Mouse (Mus musculus) stomach, embryonic 16.5 days (tissue): ENCODE data around the gene Mxra7. TPM values are rescaled to one million over a fixed set of nuclear protein-coding genes. Genes with fewer than 3 reads are reported as not detected.

ENCODE experiments used
- ATAC-seq: fragments of 200-750 bp; cut with Nextera tagmentation; 2 replicates; pipeline ENCODE4 v1.8.0; 2017; ENCODE audit warnings: moderate number of reproducible peaks, moderate TSS enrichment; ENCODE audit not compliant: insufficient read depth, low FRiP score
- H3K27ac ChIP-seq: fragments of 300-500 bp; sonication (generic); 2 replicates; pipeline ENCODE4 v1.5.1; 2014; ENCODE audit warnings: low read length
- H3K27me3 ChIP-seq: fragments of 300-500 bp; sonication (generic); 2 replicates; pipeline ENCODE4 v1.6.1; 2014; ENCODE audit warnings: low read length, control low read depth, mixed read lengths; ENCODE audit not compliant: control insufficient read depth, insufficient read depth
- H3K36me3 ChIP-seq: fragments of 300-500 bp; sonication (generic); 2 replicates; pipeline ENCODE4 v1.6.1; 2014; ENCODE audit warnings: low read length; ENCODE audit not compliant: control insufficient read depth, insufficient read depth
- H3K4me1 ChIP-seq: fragments of 300-500 bp; sonication (generic); 2 replicates; pipeline ENCODE4 v1.6.1; 2014; ENCODE audit warnings: low read length, control low read depth, mixed read lengths; ENCODE audit not compliant: control insufficient read depth, insufficient read depth
- H3K4me2 ChIP-seq: fragments of 300-500 bp; sonication (generic); 2 replicates; pipeline ENCODE4 v1.6.1; 2014; ENCODE audit warnings: low read depth, low read length, mixed read lengths
- H3K4me3 ChIP-seq: fragments of 300-500 bp; sonication (generic); replicated peaks from 2 replicates; pipeline ENCODE4 v1.5.1; 2014; ENCODE audit warnings: mild to moderate bottlenecking, low read length
- H3K9ac ChIP-seq: fragments of 300-500 bp; sonication (generic); 2 replicates; pipeline ENCODE4 v1.6.1; 2014; ENCODE audit warnings: low read length
- H3K9me3 ChIP-seq: fragments of 300-500 bp; sonication (generic); replicated peaks from 2 replicates; pipeline ENCODE4 v1.6.1; 2016; ENCODE audit warnings: low read length, control low read depth; ENCODE audit not compliant: control insufficient read depth
- WGBS: fragments of 180-500 bp; shearing (Covaris S2); extraction: QIAGEN DNeasy Blood & Tissue Kit; methylation state at CpG from one replicate; pipeline ENCODE4 v1.1.7; 2014; 5-methylcytosine and 5-hydroxymethylcytosine counted together
- polyA plus RNA-seq: library from polyadenylated mRNA; unstranded; fragments of >200 nt; fragmentation: Nextera tagmentation; extraction: Ambion mirVana; gene quantifications from 2 replicates; pipeline ENCODE4 v1.2.1, GENCODE M21; 2015

Gene Mxra7
- 12.1 and 15.7 TPM in 2 replicates for polyA plus RNA-seq

DNA sequence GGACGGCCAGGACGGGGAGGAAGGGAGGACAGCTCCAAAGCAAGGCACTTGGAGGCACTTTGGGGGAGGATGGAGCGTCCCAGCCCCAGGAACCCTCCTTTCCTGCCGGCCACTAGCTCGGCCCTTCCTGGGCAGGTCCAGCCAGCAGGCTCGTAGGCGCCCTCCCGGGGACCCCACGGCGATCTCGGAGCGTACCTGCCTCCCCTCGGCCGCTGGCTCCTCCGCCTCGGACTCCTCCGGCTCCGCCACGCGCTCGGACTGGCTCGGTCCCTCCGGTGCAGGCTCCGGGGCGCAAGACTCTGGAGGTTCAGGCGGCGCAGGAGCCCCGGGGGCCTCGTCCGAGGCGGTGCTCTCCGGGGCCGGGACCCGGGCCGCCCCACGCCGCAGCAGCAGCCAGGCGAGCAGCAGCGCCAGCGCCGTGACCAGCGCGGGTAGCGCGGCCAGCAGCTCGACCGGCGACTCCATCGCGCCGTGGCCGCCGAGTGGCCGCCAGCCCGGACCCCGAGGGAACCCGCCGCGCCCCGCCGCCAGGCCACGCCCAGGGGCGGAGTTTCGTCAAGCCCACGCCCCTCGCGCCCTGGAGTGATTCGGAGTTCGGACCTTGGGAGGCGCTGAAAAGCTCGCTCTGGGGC is at the start of gene Mxra7:
TSS of gene Mxra7 (minus strand) at position 513 of the 632 bp plus-strand sequence.
- H3K4me1 ChIP-seq, result peaks cover 15% of the 10 kb centered on the region
- H3K9me3 ChIP-seq, result no peaks in the 10 kb centered on the region
- H3K9ac ChIP-seq, result peak within 1 kb of the TSS; percentile 93
- peak within 1 kb of the TSS; percentile 75 for H3K4me3 ChIP-seq
- H3K36me3 ChIP-seq, result no peaks in the 10 kb centered on the region
- peak; percentile 73 for ATAC-seq
- peak within 1 kb of the TSS; percentile 67 for H3K27ac ChIP-seq
- peak within 1 kb of the TSS; percentile 84 for H3K4me2 ChIP-seq
- H3K27me3 ChIP-seq, result no peaks in the 10 kb centered on the region
- 1% methylated on average over 70 of the region's 71 CpGs for WGBS

DNA sequence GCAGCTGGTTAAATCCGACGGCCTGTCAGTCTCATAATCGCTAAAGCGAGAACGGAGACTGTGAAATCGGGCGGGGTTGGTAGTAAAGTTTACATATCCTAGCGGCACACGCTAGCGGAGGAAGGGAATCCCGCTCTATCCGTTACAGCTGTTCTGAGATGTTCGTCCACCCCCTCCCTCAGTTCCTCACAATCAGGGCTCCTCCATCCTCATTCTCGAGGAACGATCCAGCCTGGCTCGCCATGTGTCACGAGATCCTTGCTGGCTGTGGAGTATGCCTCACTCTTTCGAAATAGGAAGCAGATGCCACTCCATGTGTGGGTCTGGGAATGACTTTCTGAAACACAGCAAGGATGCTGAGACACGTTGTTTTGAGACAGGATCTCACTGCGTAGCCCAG is 46.1 kb upstream of the Mxra7 start:
- 82% methylated on average over 20 of the region's 20 CpGs for WGBS
- H3K4me3 ChIP-seq, result no peak overlapping the region
- no peaks in the 10 kb centered on the region for H3K4me1 ChIP-seq
- no peak overlapping the region for H3K27ac ChIP-seq
- H3K4me2 ChIP-seq, result no peak overlapping the region
- peaks cover 15% of the 10 kb centered on the region; the same call in 1 of the 2 replicates for H3K36me3 ChIP-seq
- H3K9ac ChIP-seq, result no peak overlapping the region
- no peak for ATAC-seq
- no peaks in the 10 kb centered on the region for H3K9me3 ChIP-seq
- H3K27me3 ChIP-seq, result no peaks in the 10 kb centered on the region

DNA sequence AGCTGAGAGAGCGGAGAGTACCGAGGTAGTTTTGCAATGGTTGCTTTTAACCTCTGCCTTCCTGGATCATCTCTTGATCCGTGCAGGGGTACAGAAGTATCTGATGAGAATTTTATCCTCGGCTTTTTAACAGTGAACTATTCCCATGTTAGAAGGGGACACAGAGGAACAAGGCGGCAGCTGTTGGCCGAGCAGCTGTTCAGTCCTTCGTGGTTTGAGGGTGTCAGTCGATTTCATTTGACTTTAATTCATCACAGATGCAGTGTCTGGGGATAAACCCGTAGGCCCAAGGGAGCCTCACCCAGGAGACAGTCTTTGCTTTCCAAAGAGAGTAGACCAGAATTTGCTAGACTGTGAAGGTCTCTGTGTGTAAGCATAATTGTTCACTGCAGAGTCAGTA is 43.7 kb upstream of the Mxra7 start:
- Histone ChIP-seq H3K4me2 (no peak overlapping the region), H3K27ac (no peak overlapping the region), H3K36me3 (peaks cover 21% of the 10 kb centered on the region; the same call in 1 of the 2 replicates), H3K4me1 (no peaks in the 10 kb centered on the region), H3K4me3 (no peak overlapping the region), H3K27me3 (no peaks in the 10 kb centered on the region), H3K9ac (no peak overlapping the region), H3K9me3 (no peaks in the 10 kb centered on the region)
- 87% methylated on average over 9 of the region's 9 CpGs for WGBS
- no peak for ATAC-seq

DNA sequence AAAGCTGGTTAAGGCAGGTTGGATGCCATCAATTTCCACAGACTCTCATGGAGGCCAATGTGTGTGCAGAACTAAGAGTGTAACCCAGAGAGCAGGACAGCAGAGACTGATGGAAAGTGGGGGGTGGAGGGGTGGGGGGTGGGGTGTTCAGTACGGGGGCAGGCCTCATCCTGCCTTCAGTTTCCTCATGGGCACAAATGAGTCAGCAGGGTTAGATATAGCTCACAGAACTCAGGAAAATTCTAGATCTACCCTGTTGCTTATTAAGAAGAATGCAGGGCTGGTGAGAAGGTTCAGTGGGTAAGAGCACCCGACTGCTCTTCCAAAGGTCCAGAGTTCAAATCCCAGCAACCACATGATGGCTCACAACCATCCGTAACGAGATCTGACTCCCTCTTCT is 41.8 kb upstream of the Mxra7 start:
- no peak overlapping the region for H3K4me2 ChIP-seq
- 78% methylated on average over 4 of the region's 4 CpGs for WGBS
- H3K4me3 ChIP-seq, result no peak overlapping the region
- H3K27ac ChIP-seq, result peak overlapping the region; percentile 66; the same call in 1 of the 2 replicates
- H3K9me3 ChIP-seq, result no peaks in the 10 kb centered on the region
- H3K9ac ChIP-seq, result no peak overlapping the region
- H3K36me3 ChIP-seq, result peaks cover 28% of the 10 kb centered on the region
- no peaks in the 10 kb centered on the region for H3K4me1 ChIP-seq
- H3K27me3 ChIP-seq, result no peaks in the 10 kb centered on the region
- ATAC-seq, result no peak

DNA sequence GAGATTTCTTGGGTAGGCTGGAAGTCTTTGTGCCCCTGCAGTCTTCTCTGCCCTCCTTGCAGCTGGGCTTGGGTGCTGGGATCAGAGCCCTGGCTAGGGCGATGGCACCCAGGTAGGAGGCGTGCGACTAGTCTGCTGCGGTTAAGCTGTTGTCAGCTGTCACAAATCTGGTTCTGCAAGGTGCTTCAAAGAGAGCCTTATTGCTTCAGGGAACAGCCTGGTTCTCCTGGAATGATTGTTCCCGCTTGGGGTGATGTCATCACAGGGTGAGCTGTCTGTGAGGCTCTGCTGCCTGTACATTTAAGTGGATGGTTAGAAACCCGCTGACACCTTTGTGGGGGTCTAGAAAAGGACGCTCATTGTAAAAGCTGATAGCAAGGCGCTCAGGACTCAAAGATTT is 41.4 kb upstream of the Mxra7 start:
- 76% methylated on average over 8 of the region's 8 CpGs for WGBS
- no peak overlapping the region; the same call in 1 of the 2 replicates for H3K9ac ChIP-seq
- peaks cover 28% of the 10 kb centered on the region for H3K36me3 ChIP-seq
- H3K4me2 ChIP-seq, result no peak overlapping the region
- H3K4me3 ChIP-seq, result no peak overlapping the region
- H3K9me3 ChIP-seq, result no peaks in the 10 kb centered on the region
- ATAC-seq, result peak; percentile 62; the same call in 1 of the 2 replicates
- no peaks in the 10 kb centered on the region for H3K27me3 ChIP-seq
- peak overlapping the region; percentile 66; the same call in 1 of the 2 replicates for H3K27ac ChIP-seq
- no peaks in the 10 kb centered on the region for H3K4me1 ChIP-seq

DNA sequence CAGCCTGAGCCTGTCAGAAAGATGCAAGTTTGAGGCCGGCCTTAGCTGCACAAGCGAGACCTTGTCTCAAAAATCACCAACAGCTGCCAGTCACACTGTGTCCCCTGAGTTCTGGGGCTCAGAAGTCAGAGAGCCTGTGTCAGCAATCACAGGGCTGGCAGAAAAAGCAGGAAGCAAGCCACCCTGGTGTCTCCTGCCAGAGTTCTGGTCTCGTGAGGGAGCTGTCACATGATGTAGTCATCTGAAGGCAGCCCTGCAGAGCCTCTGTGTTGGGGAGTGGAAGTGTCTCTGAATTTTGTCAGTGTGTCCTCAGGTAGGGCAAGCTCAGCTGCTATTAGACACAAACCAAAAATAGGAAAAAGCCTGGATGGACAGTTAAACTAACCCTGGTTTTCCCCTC is 40.3 kb upstream of the Mxra7 start:
- H3K4me2 ChIP-seq, result no peak overlapping the region
- no peak overlapping the region for H3K9ac ChIP-seq
- H3K9me3 ChIP-seq, result no peaks in the 10 kb centered on the region
- no peaks in the 10 kb centered on the region for H3K27me3 ChIP-seq
- 81% methylated on average over 3 of the region's 3 CpGs for WGBS
- H3K36me3 ChIP-seq, result peaks cover 18% of the 10 kb centered on the region
- H3K4me1 ChIP-seq, result no peaks in the 10 kb centered on the region
- no peak overlapping the region for H3K27ac ChIP-seq
- no peak overlapping the region for H3K4me3 ChIP-seq
- ATAC-seq, result no peak

DNA sequence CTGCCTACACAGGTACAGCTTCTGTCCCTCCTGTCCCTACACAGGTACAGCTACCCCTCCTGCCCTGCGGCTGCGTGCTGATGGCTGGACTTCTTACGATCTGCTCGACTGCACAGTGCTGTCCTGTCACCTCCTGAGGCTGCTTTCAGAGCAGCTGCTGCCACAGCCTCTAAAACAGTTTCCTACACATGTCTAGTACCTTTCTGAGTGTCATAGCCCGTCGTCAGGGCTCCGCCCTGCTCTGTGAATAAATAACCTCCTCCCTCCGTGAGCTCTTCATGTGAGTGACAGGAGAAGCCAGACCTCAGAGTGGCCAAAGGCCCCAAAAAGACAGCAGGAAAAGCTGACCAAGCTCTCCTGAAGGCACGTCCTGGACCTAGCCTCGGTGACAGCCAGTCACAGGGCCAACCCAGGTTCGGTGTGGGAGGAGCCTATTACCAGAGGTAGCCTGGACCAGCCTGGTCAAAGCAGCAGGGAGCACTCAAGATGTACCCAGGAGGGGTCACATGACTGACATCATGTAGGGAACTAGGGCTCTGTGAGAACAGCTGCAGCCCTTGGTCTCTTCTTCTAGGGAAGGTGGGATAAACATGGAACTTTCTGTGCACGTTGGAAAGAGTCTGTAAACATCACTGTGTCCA is 38.2 kb upstream of the Mxra7 start:
- no peak overlapping the region for H3K27ac ChIP-seq
- H3K9ac ChIP-seq, result no peak overlapping the region
- 69% methylated on average over 12 of the region's 12 CpGs for WGBS
- no peak overlapping the region for H3K4me2 ChIP-seq
- H3K27me3 ChIP-seq, result no peaks in the 10 kb centered on the region
- no peak overlapping the region for H3K4me3 ChIP-seq
- H3K4me1 ChIP-seq, result no peaks in the 10 kb centered on the region
- no peaks in the 10 kb centered on the region for H3K9me3 ChIP-seq
- peaks cover 30% of the 10 kb centered on the region for H3K36me3 ChIP-seq
- no peak for ATAC-seq

DNA sequence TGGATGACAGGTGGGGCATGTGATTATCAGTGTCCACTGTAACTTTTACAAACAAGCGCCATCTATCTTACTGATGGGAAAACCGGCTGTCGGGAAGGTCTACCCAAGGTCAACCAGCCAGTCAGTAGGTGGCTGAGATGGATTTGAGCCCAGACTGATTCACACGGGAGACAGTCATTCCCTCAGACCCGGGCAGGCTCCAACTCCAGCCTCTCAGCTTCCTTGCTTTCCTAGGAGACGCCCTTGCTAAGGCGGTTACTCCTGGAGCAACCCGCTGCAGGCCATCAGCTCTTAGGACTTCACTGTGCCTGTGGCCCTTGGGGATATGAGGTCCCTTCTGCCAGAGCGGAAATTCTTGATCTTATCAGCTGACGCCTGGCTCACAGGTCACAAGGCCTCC is 36.6 kb upstream of the Mxra7 start:
- H3K27me3 ChIP-seq, result no peaks in the 10 kb centered on the region
- no peaks in the 10 kb centered on the region for H3K4me1 ChIP-seq
- no peaks in the 10 kb centered on the region for H3K9me3 ChIP-seq
- WGBS, result 59% methylated on average over 10 of the region's 10 CpGs
- H3K36me3 ChIP-seq, result peaks cover 29% of the 10 kb centered on the region
- H3K9ac ChIP-seq, result no peak overlapping the region
- no peak for ATAC-seq
- no peak overlapping the region for H3K4me2 ChIP-seq
- no peak overlapping the region for H3K4me3 ChIP-seq
- no peak overlapping the region for H3K27ac ChIP-seq

DNA sequence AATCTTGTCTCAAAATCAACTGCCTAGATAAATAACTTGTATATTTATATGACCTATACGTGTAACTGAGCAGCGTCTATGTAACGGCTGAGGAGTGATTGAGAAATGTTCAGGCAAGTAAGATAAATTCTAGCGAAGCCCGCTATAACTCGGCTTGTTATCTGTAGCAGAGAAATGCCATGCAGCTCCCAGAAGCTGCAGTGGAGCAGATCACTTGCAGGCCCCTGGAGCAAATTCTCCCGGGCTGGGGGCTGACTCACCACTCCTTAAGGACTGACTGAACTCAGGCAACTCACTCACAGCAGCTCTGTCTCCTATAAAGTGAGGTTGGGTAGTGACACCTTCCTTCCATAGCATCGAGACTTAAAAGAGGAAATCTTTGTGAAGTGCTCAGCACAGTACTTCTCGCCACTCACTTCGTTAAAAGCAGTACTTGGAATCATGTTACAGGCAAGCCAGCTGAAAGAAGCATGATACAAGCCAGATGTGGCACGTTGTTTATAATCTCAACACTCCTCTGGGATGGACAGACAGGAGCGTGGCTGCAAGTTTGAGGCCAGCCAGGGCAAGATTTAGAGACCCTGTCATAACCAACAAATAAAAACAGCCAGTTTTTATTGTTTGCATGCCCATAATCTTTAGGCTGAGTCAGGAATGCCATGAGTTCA is 29.5 kb upstream of the Mxra7 start:
- Histone ChIP-seq H3K9ac (no peak overlapping the region), H3K4me3 (no peak overlapping the region), H3K36me3 (peaks cover 11% of the 10 kb centered on the region), H3K9me3 (no peaks in the 10 kb centered on the region), H3K27me3 (no peaks in the 10 kb centered on the region), H3K4me2 (no peak overlapping the region), H3K4me1 (peaks cover 9% of the 10 kb centered on the region), H3K27ac (no peak overlapping the region)
- 59% methylated on average over 12 of the region's 12 CpGs for WGBS
- no peak for ATAC-seq
